Mouse (Mus musculus) cerebellum, postnatal 36 days (tissue): ENCODE results near the gene Robo1.

Experiments used
- DNase-seq, 2 experiments: peaks; one replicate each; pipeline ENCODE4 v3.0.0; 2021 to 2022; ENCODE audit warnings: mixed read lengths in 2 of 2

Gene Robo1

GRCm38 (mm10) chr16:72307537-72308330, at the start of gene Robo1:
TSS of gene Robo1 (plus strand) at chr16:72308306.
- DNase-seq, result no peak

GRCm38 (mm10) chr16:72267839-72268238, 40.3 kb upstream of the Robo1 start:
- no peak for DNase-seq

GRCm38 (mm10) chr16:72276390-72277074, 31.6 kb upstream of the Robo1 start:
- DNase-seq, result no peak

GRCm38 (mm10) chr16:72308331-72308668, 194 bp downstream of the Robo1 start:
- DNase-seq, result no peak

GRCm38 (mm10) chr16:72327321-72327720, 19.2 kb downstream of the Robo1 start:
- no peak for DNase-seq

- DNase-seq, result no peak
Measured at GRCm38 (mm10) chr16:72328579-72328978, 20.5 kb downstream of the Robo1 start.

DNA sequence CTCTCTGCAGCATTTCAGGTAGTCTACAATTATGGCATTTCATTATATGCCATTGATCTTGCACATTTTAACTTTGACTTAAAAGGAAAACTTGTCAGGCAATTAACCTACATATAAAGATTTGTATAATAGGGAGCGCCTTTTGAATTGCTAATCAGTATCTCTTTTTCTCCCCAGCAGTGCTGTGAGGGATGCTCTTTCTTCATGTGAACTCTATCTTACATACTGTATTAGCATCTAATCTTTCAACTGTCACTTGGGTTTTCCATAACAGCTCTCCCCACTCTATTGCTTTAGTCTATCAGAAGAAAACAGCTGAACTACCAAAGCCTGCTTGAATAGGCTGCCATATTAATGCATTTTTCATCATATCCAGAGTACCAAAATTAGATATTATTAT, 29.7 kb downstream of the Robo1 start:
- DNase-seq, result no peak

- DNase-seq, result no peak
Measured at GRCm38 (mm10) chr16:72350422-72350821, 42.3 kb downstream of the Robo1 start.

DNA sequence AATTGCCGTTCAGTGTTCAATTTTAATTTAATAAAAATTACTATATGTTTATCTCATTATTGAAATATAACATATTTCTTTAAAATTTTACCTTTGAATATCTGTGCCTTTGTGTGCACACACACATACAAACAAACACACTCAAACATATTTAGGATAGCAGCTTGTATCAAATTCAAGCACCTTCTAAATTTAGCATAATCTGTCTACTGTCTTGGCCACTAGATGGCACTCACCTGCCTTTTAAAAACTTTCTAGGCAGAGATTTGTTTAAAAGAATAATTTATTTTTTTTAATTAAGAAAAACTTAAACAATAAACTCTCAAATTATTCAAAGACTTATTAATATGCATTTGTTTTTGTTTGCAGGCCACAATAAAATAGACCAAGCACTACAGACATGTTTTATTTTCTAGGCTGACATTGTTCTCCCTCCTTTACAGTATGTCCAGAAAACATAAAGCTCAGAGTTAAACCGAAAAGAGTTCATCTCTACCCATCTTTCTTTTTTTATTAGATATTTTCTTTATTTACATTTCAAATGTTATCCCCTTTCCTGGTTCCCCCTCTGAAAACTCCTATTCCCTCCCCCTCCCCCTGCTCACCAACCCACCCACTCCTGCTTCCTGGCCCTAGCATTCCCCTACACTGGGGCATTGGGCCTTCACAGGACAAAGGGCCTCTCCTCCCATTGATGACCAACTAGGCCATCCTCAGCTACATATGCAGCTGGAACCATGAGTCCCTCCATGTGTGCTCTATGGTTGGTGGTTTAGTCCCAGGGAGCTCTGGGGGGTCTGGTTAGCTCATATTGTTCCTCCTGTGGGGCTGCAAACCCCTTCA, 48.6 kb downstream of the Robo1 start:
- no peak for DNase-seq

- DNase-seq, result no peak
Measured at GRCm38 (mm10) chr16:72376896-72377295, 68.8 kb downstream of the Robo1 start.

GRCm38 (mm10) chr16:72381819-72382218, 73.7 kb downstream of the Robo1 start:
- DNase-seq, result no peak

- DNase-seq, result no peak
Measured at GRCm38 (mm10) chr16:72383566-72383965, 75.5 kb downstream of the Robo1 start.

DNA sequence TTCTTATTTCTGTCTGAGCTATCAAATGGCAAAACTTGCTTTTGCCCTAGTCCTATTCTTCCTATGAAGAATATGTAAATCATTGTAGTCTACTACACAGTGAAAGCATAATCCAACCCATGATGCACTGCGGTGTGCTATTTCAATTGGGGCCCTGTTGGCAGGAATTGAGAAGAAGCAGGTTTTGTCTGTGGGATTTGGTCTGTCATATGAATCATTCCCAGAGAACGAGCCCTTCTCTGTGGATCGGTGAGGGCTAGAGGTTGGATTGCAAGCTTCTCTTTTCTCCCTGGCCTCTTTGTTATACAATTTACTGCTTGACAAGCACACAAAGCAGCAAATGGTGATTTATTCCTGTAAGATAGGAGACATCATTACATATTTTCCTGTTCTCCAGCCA, 85.4 kb downstream of the Robo1 start:
- no peak for DNase-seq

DNA sequence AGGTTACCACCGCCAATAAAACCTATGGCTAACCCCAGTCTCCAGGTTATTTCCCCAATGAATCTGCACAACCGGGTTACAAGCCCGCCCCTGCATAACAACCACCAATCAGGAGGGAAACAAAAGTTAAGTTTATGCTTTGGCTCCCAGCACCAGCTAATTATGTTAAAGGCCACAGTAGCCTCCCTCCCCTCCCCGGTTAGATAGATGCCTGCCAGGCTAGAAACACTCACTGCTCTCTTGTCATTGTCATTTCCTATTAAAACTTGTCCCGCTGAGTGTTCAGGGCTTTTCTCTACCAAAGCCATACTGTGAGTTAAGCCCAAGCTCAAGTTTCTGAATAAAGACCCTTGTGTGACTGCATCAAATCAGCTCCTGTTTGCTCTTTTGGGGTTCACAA, 90.7 kb downstream of the Robo1 start:
- DNase-seq, result no peak

DNA sequence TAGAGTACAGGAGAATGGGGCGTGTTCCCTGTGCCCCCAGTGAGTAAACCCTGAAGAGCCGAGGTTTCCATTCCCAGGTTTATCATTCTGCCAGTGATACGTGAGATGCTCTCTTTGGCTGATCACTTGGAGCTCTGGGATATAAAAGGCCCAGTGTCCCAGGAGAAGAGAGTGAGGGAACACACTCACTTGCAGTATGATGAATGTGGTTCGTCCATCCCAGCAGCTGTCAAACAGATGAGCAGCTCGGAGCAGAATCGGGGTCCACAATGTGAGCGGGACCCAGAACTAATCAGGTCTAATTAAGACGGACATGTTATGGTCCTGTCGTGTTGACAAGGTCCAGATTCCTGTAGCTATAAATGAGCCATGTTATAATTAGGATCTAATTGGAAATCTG, 94.3 kb downstream of the Robo1 start:
- no peak for DNase-seq

DNA sequence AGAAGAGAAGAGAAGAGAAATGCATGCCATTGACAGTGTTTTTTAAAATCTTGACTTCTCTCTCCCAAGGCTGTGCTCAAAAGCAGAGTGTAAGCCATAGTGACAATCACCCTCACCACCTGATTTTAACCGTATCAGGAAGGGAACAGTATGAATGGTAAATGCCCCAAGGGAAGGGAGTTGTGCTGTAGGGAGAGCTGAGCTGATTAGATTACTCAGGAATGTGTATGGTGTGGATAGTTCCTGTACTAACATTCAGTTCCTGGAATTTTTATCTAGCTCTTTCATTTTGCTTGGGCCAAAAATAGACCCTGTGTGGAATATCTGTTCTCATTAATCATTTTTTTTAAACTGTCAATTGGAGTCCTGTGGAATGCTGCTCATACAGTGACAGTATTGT, 101.7 kb downstream of the Robo1 start:
- DNase-seq, result no peak

GRCm38 (mm10) chr16:72411669-72412270, 103.7 kb downstream of the Robo1 start:
- DNase-seq, result no peak

DNA sequence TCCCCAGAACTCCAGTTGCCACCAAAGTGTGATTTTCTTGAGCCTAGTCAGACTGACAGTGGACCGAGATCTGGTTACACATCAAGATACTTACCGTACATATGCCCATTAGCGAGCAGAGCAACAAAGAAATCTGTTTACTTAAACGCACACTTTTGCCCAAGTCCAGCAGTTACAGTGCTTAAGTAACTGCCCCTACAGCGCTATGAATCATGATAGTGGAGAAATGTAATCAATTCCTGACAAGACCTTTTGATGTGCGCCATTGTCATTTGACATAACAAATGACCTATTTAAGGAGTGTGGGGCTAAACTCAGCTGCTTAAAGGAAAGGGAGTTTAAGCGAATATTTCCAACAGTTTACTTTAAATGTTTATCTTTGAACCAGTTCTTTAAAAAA, 104.8 kb downstream of the Robo1 start:
- DNase-seq, result no peak

GRCm38 (mm10) chr16:72419328-72420066, 111.4 kb downstream of the Robo1 start:
- no peak for DNase-seq

DNA sequence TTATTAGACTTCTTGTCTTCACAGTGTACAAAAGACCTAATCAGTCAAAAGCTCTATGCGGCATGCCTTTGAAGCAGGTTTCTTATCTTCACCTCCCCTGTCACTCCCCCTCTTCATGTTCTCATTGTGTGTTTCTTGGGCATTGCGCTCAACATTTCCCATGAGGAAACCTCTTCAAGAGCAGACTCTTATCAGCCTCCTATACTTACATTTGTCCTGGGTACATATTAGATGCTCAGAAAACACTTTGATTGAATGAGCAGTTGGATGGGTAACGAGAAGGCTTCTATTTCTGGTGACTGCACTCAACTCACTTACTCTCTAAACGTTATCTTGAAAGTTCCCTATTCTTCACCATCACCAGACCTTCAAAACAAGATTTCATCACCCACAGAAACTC, 114.3 kb downstream of the Robo1 start:
- DNase-seq, result no peak

- no peak for DNase-seq
Measured at GRCm38 (mm10) chr16:72434396-72434795, 126.3 kb downstream of the Robo1 start.

- no peak for DNase-seq
Measured at GRCm38 (mm10) chr16:72444428-72445135, 136.5 kb downstream of the Robo1 start.
